Mouse (Mus musculus): ENCODE data around the gene Olfr1389. TPM values are rescaled to one million over a fixed set of nuclear protein-coding genes. Genes with fewer than 3 reads are reported as not detected.
"Not testable (repeated sequence)": the region's sequence is repeated elsewhere in the genome, so short reads cannot be mapped to it uniquely, and the experiment has no call there.

Olfr1389 gene
- polyA plus RNA-seq (2012; rRNA removed) = not detected in 2 replicates

GRCm38 (mm10) chr11:49422767-49423166 is at the start of gene Olfr1389:
TSS of gene Olfr1389 (plus strand) at chr11:49423067.
- no peak for DNase-seq (ENCODE audit: low read depth)

- no peak for DNase-seq (ENCODE audit: low read depth)
Observed at GRCm38 (mm10) chr11:49383133-49383532, 39.7 kb upstream of the Olfr1389 start.

- DNase-seq (ENCODE audit: low read depth) = not testable (repeated sequence)
Observed at GRCm38 (mm10) chr11:49386118-49386517, 36.7 kb upstream of the Olfr1389 start.

GRCm38 (mm10) chr11:49392707-49393106 is 30.2 kb upstream of the Olfr1389 start:
- not testable (repeated sequence) for DNase-seq (ENCODE audit: low read depth)

- no peak for DNase-seq (ENCODE audit: low read depth)
Observed at GRCm38 (mm10) chr11:49406784-49407183, 16.1 kb upstream of the Olfr1389 start.

GRCm38 (mm10) chr11:49410540-49410939 is 12.3 kb upstream of the Olfr1389 start:
- no peak for DNase-seq (ENCODE audit: low read depth)

- no peak for DNase-seq (ENCODE audit: low read depth)
Observed at GRCm38 (mm10) chr11:49425257-49425927, 2.5 kb downstream of the Olfr1389 start.

- DNase-seq (ENCODE audit: low read depth) = no peak
Observed at GRCm38 (mm10) chr11:49429641-49430040, 6.8 kb downstream of the Olfr1389 start.

GRCm38 (mm10) chr11:49436411-49436810 is 13.5 kb downstream of the Olfr1389 start, which contains the start of gene Olfr1388:
TSS of gene Olfr1388 (plus strand) at chr11:49436624.
- no peak for DNase-seq (ENCODE audit: low read depth)

- no peak for DNase-seq (ENCODE audit: low read depth)
Observed at GRCm38 (mm10) chr11:49455043-49455442, 32.2 kb downstream of the Olfr1389 start, which contains the start of gene Olfr1387. TSS of gene Olfr1387 (plus strand) at chr11:49455343.

- not testable (repeated sequence) for DNase-seq (ENCODE audit: low read depth)
Observed at GRCm38 (mm10) chr11:49464746-49465145, 41.9 kb downstream of the Olfr1389 start, which contains the start of gene Olfr1386. TSS of gene Olfr1386 (plus strand) at chr11:49465046.

Other genes with a start within 250 kb of the Olfr1389 start
- gene Btnl9, start 235.9 kb upstream of the Olfr1389 start, polyA plus RNA-seq (2012; rRNA removed) = 14.9 and 19.2 TPM in 2 replicates
- 3.0 and 3.4 TPM in 2 replicates for gene Zfp62, start 219.8 kb upstream of the Olfr1389 start, polyA plus RNA-seq (2012; rRNA removed)
- 113 and 126 TPM in 2 replicates for gene Mgat1, start 178.9 kb upstream of the Olfr1389 start, polyA plus RNA-seq (2012; rRNA removed)
- 0.09 and 0.11 TPM in 2 replicates for gene Olfr1393, start 144.8 kb upstream of the Olfr1389 start, polyA plus RNA-seq (2012; rRNA removed)
- 0.04 and 0.05 TPM in 2 replicates for gene Olfr1392, start 137.8 kb upstream of the Olfr1389 start, polyA plus RNA-seq (2012; rRNA removed)
- gene Olfr10, start 118.3 kb upstream of the Olfr1389 start, polyA plus RNA-seq (2012; rRNA removed) = not detected in 2 replicates
- gene Olfr1391, start 100.3 kb upstream of the Olfr1389 start, polyA plus RNA-seq (2012; rRNA removed) = not detected in 2 replicates
- not detected in 2 replicates for gene Olfr1390, start 87.9 kb upstream of the Olfr1389 start, polyA plus RNA-seq (2012; rRNA removed)
- 0.63 and 1.9 TPM in 2 replicates for gene Olfr1388, start 13.6 kb downstream of the Olfr1389 start, polyA plus RNA-seq (2012; rRNA removed)
- gene Olfr1387, start 32.3 kb downstream of the Olfr1389 start, polyA plus RNA-seq (2012; rRNA removed) = not detected in 2 replicates
- not detected in 2 replicates for gene Olfr1386, start 42.0 kb downstream of the Olfr1389 start, polyA plus RNA-seq (2012; rRNA removed)
- not detected in 2 replicates for gene Olfr1385, start 66.0 kb downstream of the Olfr1389 start, polyA plus RNA-seq (2012; rRNA removed)
- gene Olfr1384, start 83.7 kb downstream of the Olfr1389 start, polyA plus RNA-seq (2012; rRNA removed) = not detected in 2 replicates
- gene Olfr1383, start 96.6 kb downstream of the Olfr1389 start, polyA plus RNA-seq (2012; rRNA removed) = not detected in 2 replicates
- not detected in 2 replicates for gene Olfr1382, start 105.2 kb downstream of the Olfr1389 start, polyA plus RNA-seq (2012; rRNA removed)
- not detected in 2 replicates for gene Olfr1381, start 120.4 kb downstream of the Olfr1389 start, polyA plus RNA-seq (2012; rRNA removed)
- gene Olfr1380, start 133.8 kb downstream of the Olfr1389 start, polyA plus RNA-seq (2012; rRNA removed) = not detected in 2 replicates
- gene Flt4, start 186.2 kb downstream of the Olfr1389 start, polyA plus RNA-seq (2012; rRNA removed) = 8.8 and 9.2 TPM in 2 replicates
- not detected in 2 replicates for gene Scgb3a1, start 240.5 kb downstream of the Olfr1389 start, polyA plus RNA-seq (2012; rRNA removed)

All from gonadal fat pad, adult 2 months (tissue).